Mouse (Mus musculus) lung, postnatal 0 days (tissue): ENCODE measurements around the gene Defb42.

Experiments
- CTCF ChIP-seq: IDR thresholded peaks from 2 replicates; pipeline ENCODE4 v1.5.1; 2016; ENCODE audit warnings: antibody characterized with exemption, mild to moderate bottlenecking
- EP300 ChIP-seq: IDR thresholded peaks from 2 replicates; pipeline ENCODE4 v1.6.1; 2016; ENCODE audit warnings: antibody characterized with exemption, mild to moderate bottlenecking, control low read depth

GRCm38 (mm10) chr14:63002588-63002987 lies 44.2 kb upstream of the Defb42 start:
- no peak for TF ChIP-seq CTCF
- no peak for TF ChIP-seq EP300
